Mouse (Mus musculus) forebrain, embryonic 16.5 days (tissue): ENCODE measurements around the gene Hsd3b1. TPM values are rescaled to one million over a fixed set of nuclear protein-coding genes. Genes with fewer than 3 reads are reported as not detected.
A peak's percentile ranks its signal among the peaks of the same experiment; 100 is the strongest.

Source experiments
- ATAC-seq: fragments of 200-750 bp; cut with Nextera tagmentation; 2 replicates; pipeline ENCODE4 v1.8.0; 2017; ENCODE audit warnings: mild to moderate bottlenecking, moderate library complexity
- H3K27ac ChIP-seq: fragments of 300-500 bp; sonication (generic); 2 replicates; pipeline ENCODE4 v1.5.1; 2014; ENCODE audit warnings: low read length, control low read depth
- H3K27me3 ChIP-seq: fragments of 300-500 bp; sonication (generic); replicated peaks from 2 replicates; pipeline ENCODE4 v1.6.1; 2014; ENCODE audit warnings: low read length; ENCODE audit not compliant: control insufficient read depth, insufficient read depth
- H3K36me3 ChIP-seq: fragments of 300-500 bp; sonication (generic); 2 replicates; pipeline ENCODE4 v1.6.1; 2014; ENCODE audit not compliant: control insufficient read depth, insufficient read depth
- H3K4me1 ChIP-seq: fragments of 300-500 bp; sonication (generic); replicated peaks from 2 replicates; pipeline ENCODE4 v1.6.1; 2014; ENCODE audit warnings: low read length; ENCODE audit not compliant: control insufficient read depth, insufficient read depth
- H3K4me2 ChIP-seq: fragments of 300-500 bp; sonication (generic); 2 replicates; pipeline ENCODE4 v1.6.1; 2014; ENCODE audit warnings: mild to moderate bottlenecking, low read length, control low read depth
- H3K4me3 ChIP-seq: fragments of 300-500 bp; sonication (generic); replicated peaks from 2 replicates; pipeline ENCODE4 v1.5.1; 2014; ENCODE audit warnings: mild to moderate bottlenecking, low read length, control low read depth
- H3K9ac ChIP-seq: fragments of 300-500 bp; sonication (generic); replicated peaks from 2 replicates; pipeline ENCODE4 v1.6.1; 2014; ENCODE audit warnings: low read depth, low read length, control low read depth
- H3K9me3 ChIP-seq: fragments of 300-500 bp; sonication (generic); 2 replicates; pipeline ENCODE4 v1.6.1; 2016; ENCODE audit warnings: low read length; ENCODE audit not compliant: control insufficient read depth
- WGBS: fragments of 180-500 bp; shearing (Covaris S2); extraction: QIAGEN DNeasy Blood & Tissue Kit; methylation state at CpG from one replicate; pipeline ENCODE4 v1.1.7; 2014; 5-methylcytosine and 5-hydroxymethylcytosine counted together
- polyA plus RNA-seq: library from polyadenylated mRNA; unstranded; fragments of >200 nt; fragmentation: Nextera tagmentation; extraction: Ambion mirVana; gene quantifications from 2 replicates; pipeline ENCODE4 v1.2.1, GENCODE M21; 2015

The Hsd3b1 gene
- not detected in 2 replicates for polyA plus RNA-seq

- 89% methylated on average over 3 of the region's 3 CpGs for WGBS
Observed at GRCm38 (mm10) chr3:98859576-98859975, at the start of gene Hsd3b1. Gene Hsd3b1 (minus strand): TSS chr3:98859794.

GRCm38 (mm10) chr3:98897606-98898005 lies 38.0 kb upstream of the Hsd3b1 start:
- Histone ChIP-seq H3K36me3 (no peaks in the 10 kb centered on the region), H3K4me2 (no peak overlapping the region), H3K9ac (no peak overlapping the region), H3K4me3 (no peak overlapping the region), H3K4me1 (no peaks in the 10 kb centered on the region), H3K27me3 (no peaks in the 10 kb centered on the region), H3K27ac (no peak overlapping the region), H3K9me3 (no peaks in the 10 kb centered on the region)
- no peak for ATAC-seq
- 90% methylated on average over 2 of the region's 2 CpGs for WGBS

More at GRCm38 (mm10) chr3:98859576-98859975, at the start of gene Hsd3b1:
- Histone ChIP-seq H3K4me2 (no peak within 1 kb of the TSS), H3K9ac (no peak within 1 kb of the TSS), H3K36me3 (no peaks in the 10 kb centered on the region), H3K27me3 (no peaks in the 10 kb centered on the region), H3K27ac (no peak within 1 kb of the TSS), H3K4me1 (no peaks in the 10 kb centered on the region), H3K9me3 (no peaks in the 10 kb centered on the region), H3K4me3 (no peak within 1 kb of the TSS)
- no peak for ATAC-seq

GRCm38 (mm10) chr3:98895071-98895601 lies 35.5 kb upstream of the Hsd3b1 start:
- Histone ChIP-seq H3K9me3 (no peaks in the 10 kb centered on the region), H3K4me3 (no peak overlapping the region), H3K36me3 (no peaks in the 10 kb centered on the region), H3K4me2 (no peak overlapping the region), H3K9ac (no peak overlapping the region), H3K27ac (no peak overlapping the region), H3K27me3 (no peaks in the 10 kb centered on the region), H3K4me1 (no peaks in the 10 kb centered on the region)
- WGBS: 45% methylated on average over 10 of the region's 10 CpGs
- peak; percentile 71 for ATAC-seq

- Histone ChIP-seq H3K4me3 (no peak within 1 kb of the TSS), H3K9ac (no peak within 1 kb of the TSS), H3K9me3 (no peaks in the 10 kb centered on the region), H3K27me3 (no peaks in the 10 kb centered on the region), H3K27ac (no peak within 1 kb of the TSS), H3K4me1 (no peaks in the 10 kb centered on the region), H3K4me2 (no peak within 1 kb of the TSS), H3K36me3 (no peaks in the 10 kb centered on the region)
- WGBS: 85% methylated on average over 3 of the region's 3 CpGs
- ATAC-seq: no peak
Observed at GRCm38 (mm10) chr3:98893057-98893772, 33.6 kb upstream of the Hsd3b1 start, which contains the start of gene Hao2. Gene Hao2 (minus strand): TSS chr3:98893239.

GRCm38 (mm10) chr3:98890430-98890829 lies 30.8 kb upstream of the Hsd3b1 start:
- WGBS: 92% methylated on average over 4 of the region's 4 CpGs
- ATAC-seq: no peak

GRCm38 (mm10) chr3:98888206-98888605 lies 28.6 kb upstream of the Hsd3b1 start:
- Histone ChIP-seq H3K4me1 (no peaks in the 10 kb centered on the region), H3K4me2 (no peak overlapping the region), H3K4me3 (no peak overlapping the region), H3K9me3 (no peaks in the 10 kb centered on the region), H3K9ac (no peak overlapping the region), H3K27me3 (no peaks in the 10 kb centered on the region), H3K27ac (no peak overlapping the region), H3K36me3 (no peaks in the 10 kb centered on the region)
- ATAC-seq: no peak
- WGBS: 72% methylated on average over 2 of the region's 2 CpGs

More at GRCm38 (mm10) chr3:98890430-98890829, 30.8 kb upstream of the Hsd3b1 start:
- Histone ChIP-seq H3K27ac (no peak overlapping the region), H3K36me3 (no peaks in the 10 kb centered on the region), H3K27me3 (no peaks in the 10 kb centered on the region), H3K4me1 (no peaks in the 10 kb centered on the region), H3K9me3 (no peaks in the 10 kb centered on the region), H3K4me3 (no peak overlapping the region), H3K4me2 (no peak overlapping the region), H3K9ac (no peak overlapping the region)

- H3K27me3 ChIP-seq: no peaks in the 10 kb centered on the region
- H3K4me2 ChIP-seq: no peak overlapping the region
- 88% methylated on average over 2 of the region's 2 CpGs for whole genome bisulfite sequencing
- no peaks in the 10 kb centered on the region for H3K4me1 ChIP-seq
- no peak overlapping the region for H3K27ac ChIP-seq
- H3K4me3 ChIP-seq: no peak overlapping the region
- no peak overlapping the region for H3K9ac ChIP-seq
- no peaks in the 10 kb centered on the region for H3K36me3 ChIP-seq
- no peaks in the 10 kb centered on the region for H3K9me3 ChIP-seq
- no peak for ATAC-seq
Observed at GRCm38 (mm10) chr3:98880831-98881230, 21.2 kb upstream of the Hsd3b1 start.

- Histone ChIP-seq H3K9me3 (no peaks in the 10 kb centered on the region), H3K4me3 (no peak overlapping the region), H3K27me3 (no peaks in the 10 kb centered on the region), H3K9ac (no peak overlapping the region), H3K27ac (no peak overlapping the region), H3K4me1 (no peaks in the 10 kb centered on the region), H3K36me3 (no peaks in the 10 kb centered on the region), H3K4me2 (no peak overlapping the region)
- WGBS: 50% methylated on average over 6 of the region's 6 CpGs
- no peak for ATAC-seq
Observed at GRCm38 (mm10) chr3:98880216-98880615, 20.6 kb upstream of the Hsd3b1 start.

GRCm38 (mm10) chr3:98868219-98868618 lies 8.6 kb upstream of the Hsd3b1 start:
- no peak overlapping the region for H3K9ac ChIP-seq
- no peak overlapping the region for H3K4me2 ChIP-seq
- no peak overlapping the region for H3K27ac ChIP-seq
- ATAC-seq: no peak
- H3K36me3 ChIP-seq: no peaks in the 10 kb centered on the region
- no peak overlapping the region for H3K4me3 ChIP-seq
- H3K9me3 ChIP-seq: no peaks in the 10 kb centered on the region
- WGBS: 85% methylated on average over 2 of the region's 2 CpGs
- no peaks in the 10 kb centered on the region for H3K27me3 ChIP-seq
- no peaks in the 10 kb centered on the region for H3K4me1 ChIP-seq
